Mouse (Mus musculus) kidney, adult 8-10 months (tissue): ENCODE results near the gene Icam5.
"Not testable (repeated sequence)": the region's sequence is repeated elsewhere in the genome, so short reads cannot be mapped to it uniquely, and the experiment has no call there.

Experiments
- DNase-seq, 2 experiments: peaks; one replicate each; pipeline ENCODE4 v3.0.0; 2022

Gene Icam5

DNA sequence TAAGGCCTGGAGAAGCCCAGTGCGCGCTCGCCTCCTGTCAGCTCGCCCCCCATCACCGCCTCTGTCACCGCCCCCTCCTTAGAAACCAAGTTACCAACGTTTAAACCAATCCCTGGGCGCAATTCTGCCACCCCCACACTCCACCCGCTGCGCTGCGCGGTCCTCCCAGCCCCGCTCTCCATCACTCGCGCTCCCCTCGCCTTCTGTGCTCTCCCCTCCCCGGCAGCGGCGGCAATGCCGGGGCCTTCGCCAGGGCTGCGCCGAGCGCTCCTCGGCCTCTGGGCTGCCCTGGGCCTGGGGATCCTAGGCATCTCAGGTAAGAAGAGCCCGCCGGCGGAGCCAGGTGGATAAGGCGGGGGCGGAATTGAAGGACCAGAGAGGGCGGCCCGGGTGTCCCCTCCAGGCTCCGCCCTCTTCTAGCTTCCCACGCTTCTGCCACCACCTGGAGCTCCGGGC lies at the start of gene Icam5:
Icam5 (plus strand) TSS at position 178 of the 456 bp plus-strand sequence.
- DNase-seq, result no peak

- no peak for DNase-seq
Measured at GRCm38 (mm10) chr9:20982171-20982570, 49.7 kb upstream of the Icam5 start.

- no peak for DNase-seq
Measured at GRCm38 (mm10) chr9:20983169-20983568, 48.7 kb upstream of the Icam5 start.

GRCm38 (mm10) chr9:20986952-20987686 lies 44.8 kb upstream of the Icam5 start:
- no peak for DNase-seq

GRCm38 (mm10) chr9:20987953-20988352 lies 43.9 kb upstream of the Icam5 start:
- DNase-seq, result no peak

GRCm38 (mm10) chr9:20990861-20991260 lies 41.0 kb upstream of the Icam5 start:
- DNase-seq, result peak; percentile 65

DNA sequence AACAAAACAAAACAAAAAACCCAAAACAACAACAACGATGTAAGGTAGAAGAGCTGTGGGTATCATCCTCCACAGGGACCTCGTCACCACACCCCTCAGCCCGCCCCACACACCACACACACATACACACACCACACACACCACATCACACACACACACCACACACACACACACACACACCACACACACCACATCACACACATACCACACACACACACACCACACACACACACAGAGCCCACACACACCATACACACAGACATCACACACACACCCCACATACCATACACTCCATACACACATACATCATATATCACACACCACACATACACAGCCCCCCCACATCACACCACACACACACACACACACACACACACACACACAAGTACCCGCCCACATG lies 40.3 kb upstream of the Icam5 start:
- DNase-seq, result no peak

DNA sequence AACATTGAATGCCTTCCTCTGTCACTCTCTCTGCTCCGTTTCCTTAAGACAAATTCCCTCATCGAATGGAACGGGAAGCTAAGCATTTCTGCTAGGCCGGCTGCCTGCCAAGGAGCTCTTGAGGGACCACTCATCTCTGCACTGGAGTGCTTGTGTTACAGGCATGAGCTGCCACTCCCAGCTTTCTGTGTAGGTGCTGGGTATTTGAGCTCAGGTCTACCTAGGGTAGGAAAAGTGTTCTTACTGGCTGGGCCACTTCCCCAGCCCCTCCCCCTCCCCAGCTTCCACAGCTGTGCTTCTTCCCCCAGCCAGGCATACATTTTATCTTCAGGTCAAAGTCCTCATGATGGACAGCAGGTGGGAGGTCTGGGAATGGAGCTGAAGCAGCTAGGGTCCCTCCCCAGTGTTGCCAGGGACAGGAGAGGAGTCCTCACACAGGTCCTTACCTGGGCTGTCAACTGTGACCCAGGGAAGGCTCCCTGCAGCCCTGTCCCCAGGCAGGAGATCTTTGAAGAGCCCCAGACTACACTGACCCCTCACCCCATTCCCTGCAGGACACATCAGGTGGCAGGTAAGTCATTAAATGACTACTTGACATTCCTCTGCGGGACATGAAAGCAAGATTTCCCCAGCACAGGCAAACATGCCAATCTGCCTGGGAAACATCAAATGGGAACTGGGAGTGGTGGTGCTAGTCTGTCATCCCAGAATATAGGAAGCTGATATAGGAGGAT lies 38.5 kb upstream of the Icam5 start:
- no peak for DNase-seq

DNA sequence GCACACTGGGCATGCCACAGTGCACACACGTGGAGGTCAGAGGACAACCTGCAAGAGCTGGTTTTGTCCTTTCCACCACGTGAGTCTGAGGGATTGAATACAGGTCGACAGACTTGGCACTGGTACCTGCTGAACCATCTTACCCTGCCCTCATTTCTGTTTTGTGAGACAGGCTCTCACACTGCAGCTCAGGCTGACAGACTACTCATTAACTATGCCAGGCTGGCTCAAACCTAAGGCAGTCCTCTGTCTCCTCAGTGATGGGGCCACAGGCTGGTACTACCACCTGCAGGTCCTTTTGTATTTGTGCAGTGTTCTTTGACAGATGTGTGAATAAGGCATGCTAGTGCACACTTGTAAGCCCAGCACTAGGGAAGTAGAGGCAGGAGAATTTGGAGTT lies 36.8 kb upstream of the Icam5 start:
- peak; percentile 66 to 81 for DNase-seq

- no peak for DNase-seq
Measured at GRCm38 (mm10) chr9:20997065-20997464, 34.8 kb upstream of the Icam5 start.

DNA sequence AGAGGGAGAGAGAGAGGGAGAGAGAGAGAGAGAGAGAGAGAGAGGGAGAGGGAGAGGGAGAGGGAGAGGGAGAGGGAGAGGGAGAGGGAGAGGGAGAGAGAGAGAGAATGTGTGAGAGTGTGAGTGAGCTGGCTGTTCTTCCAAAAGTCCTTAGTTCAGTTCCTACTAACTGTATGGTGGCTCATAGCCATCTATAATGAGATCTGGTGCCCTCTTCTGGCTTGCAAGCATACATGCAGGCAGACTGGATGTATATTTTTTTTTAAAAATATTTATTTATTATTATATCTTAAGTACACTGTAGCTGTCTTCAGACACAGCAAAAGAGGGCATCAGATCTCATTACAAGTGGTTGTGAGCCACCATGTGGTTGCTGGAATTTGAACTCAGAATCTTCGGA lies 33.5 kb upstream of the Icam5 start:
- DNase-seq, result not testable (repeated sequence)

DNA sequence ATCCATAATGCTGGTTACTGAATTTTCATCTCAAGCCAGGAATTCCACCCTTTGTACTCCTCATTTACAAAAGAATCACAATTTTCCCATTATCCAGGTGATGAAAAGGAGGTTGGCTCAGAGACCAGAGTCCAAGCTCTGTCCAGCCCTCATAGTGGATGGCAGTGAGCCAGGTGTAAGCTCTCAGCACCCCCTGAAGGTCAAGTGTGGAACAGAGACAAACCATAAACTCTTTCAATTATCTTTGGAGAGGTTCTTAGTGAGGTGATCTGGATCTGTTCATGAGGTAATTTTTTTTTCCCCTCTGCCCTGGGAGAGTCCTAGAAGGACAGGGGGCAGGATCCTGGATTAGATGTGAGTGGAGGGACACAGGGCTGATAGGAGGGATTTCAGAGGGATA lies 31.1 kb upstream of the Icam5 start:
- peak; percentile 46 to 67 for DNase-seq

DNA sequence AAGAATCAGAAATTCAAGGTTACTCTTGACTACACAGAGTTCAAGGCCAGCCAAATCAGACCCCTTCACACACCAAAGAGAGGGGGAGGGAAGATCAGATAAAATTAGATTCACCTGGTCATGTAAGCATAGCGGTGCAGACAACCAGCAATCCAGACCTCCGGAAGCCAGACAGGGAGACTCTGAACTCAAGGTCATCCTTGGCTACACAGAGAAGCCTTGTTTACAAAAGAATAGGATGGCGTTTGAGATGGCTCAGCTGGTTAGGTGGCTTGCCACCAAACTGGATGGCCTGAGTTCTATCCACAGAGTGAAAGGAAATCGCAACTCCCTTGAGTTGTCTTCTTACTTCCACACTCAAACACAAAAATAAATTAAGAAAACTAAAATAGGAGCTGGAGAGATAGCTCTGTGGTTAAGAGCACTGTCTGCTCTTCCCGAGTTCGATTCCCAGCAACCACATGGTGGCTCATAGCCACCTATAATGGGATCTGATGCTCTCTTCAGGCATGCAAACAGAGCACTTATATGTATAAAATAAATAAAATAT lies 30.1 kb upstream of the Icam5 start:
- DNase-seq, result no peak

DNA sequence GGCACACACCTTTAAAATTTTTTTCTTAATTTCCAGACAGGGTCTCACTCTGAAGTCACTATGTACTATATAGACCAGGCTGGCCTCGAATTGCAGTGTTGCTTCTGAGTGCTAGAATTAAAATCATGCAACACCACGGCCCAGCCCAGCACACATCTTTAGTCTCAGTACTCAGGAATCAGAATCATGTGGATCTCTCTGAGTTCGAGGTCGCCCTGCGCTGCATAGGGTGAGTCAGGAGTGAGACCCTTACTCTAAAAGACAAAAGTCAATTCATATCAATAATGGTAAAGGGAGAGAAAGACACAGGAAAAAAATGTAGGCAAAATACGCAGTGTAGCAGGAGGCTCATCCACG lies 29.6 kb upstream of the Icam5 start:
- no peak for DNase-seq

DNA sequence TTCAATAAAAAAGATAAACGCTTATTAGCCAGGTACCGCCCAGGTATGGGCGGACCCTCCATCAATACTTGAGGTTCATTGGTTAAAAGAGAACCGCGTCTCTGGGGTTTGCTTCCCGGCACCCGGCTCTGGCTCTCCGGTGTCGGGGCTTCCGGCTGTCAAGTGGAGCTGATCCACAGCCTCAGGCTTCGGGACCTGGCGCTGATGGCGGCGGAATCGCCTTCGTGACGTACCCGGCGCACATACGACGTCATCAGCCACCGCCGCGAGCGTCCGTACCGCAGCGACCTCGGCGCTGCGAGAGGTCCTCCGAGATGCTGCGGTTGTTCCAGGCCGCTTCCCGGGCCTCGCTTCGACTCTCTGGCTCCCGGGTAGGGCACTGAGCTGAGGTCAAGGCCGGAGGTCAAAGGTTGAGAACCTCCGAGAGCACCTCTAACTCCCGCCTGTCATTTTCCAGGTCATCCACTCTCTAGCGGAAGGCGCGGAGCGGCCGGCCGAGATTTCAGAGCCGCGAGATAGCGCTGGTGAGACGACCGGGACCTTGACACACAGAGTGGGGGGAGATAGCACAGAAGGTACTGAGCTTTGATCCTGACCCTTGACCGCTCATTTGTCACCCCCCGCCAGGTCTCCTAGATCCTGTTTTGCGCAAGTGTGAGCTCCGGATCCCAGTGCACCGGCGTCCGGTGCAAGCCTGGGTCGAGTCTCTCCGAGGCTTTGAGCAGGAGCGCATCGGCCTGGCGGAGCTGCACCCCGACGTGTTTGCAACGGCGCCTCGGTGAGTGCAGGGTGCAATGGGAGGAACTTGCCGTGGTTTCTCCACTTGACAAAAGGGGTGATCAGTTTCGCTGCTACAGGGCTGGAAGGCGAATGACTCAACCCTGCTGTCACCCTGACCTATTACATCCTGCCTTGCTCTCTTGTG lies 29.0 kb upstream of the Icam5 start, which contains the start of gene Mrpl4:
Mrpl4 (plus strand) TSS at position 112 of the 925 bp plus-strand sequence.
- DNase-seq, result peak; percentile 73 to 85

DNA sequence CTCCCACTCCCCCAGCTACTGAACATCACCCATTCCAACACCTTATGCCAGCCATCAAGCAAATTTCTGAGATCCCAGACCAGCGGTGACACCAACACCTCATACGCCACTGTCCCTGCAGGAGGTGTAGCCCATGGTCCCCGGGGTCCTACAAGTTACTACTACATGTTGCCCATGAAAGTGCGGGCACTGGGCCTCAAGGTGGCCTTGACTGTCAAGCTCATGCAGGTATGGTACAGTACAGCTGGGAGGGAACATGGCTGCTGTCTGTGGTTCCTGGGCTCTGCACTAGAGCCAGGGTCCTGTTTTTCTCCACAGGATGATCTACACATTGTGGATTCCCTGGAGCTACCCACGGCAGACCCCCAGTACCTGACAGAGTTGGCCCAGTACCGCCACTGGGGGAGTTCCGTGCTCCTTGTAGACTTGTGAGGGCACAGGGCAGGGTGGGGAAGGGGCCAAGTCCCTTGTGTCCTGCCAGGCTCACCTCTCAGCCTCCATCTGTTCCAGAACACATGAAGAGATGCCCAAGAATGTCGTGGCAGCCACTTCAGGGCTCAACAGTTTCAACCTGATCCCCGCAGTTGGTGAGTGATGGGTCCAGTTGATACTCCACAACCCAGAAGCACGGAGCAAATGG lies 24.4 kb upstream of the Icam5 start:
- no peak for DNase-seq

DNA sequence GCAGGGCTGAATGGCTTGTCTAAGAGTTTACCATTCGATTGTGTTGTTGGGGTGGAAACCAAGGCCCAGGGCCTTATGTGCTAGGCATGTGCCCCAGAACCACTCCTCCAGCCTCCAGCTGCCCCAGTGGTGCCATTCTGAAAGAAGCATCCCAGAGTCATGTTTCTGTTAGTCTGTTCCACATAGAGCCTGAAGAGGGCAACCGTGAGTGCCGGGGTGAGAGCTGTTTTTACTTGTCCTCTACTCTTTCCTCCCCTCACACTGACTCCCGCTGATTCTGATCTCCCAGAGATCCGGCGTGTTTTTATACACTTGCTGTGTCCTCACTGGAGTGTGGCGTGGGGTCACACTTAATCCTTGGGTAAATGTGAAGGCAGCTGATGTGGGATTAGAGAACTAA lies 23.9 kb upstream of the Icam5 start:
- DNase-seq, result no peak

GRCm38 (mm10) chr9:21010362-21010761 lies 21.5 kb upstream of the Icam5 start:
- no peak for DNase-seq

DNA sequence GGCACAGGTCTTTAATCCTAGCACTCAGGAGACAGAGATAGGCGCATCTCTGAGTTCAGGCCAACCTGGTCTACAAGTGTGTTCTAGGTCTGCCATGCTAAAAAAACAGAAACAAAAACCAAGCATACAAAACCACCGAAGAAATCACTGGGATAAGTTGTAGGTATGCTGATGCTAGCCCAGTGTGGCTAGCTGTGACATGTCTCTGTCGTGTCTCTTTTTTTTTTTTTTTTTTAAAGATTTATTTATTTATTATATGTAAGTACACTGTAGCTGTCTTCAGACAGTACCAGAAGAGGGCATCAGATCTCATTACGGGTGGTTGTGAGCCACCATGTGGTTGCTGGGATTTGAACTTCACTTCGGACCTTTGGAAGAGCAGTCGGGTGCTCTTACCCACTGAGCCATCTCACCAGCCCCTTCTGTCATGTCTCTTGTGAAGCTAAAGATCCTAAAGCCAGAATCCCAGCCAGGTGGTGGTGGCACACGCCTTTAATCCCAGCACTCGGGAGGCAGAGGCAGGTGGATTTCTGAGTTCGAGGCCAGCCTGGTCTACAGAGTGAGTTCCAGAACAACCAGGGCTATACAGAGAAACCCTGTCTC lies 20.8 kb upstream of the Icam5 start:
- not testable (repeated sequence) for DNase-seq

DNA sequence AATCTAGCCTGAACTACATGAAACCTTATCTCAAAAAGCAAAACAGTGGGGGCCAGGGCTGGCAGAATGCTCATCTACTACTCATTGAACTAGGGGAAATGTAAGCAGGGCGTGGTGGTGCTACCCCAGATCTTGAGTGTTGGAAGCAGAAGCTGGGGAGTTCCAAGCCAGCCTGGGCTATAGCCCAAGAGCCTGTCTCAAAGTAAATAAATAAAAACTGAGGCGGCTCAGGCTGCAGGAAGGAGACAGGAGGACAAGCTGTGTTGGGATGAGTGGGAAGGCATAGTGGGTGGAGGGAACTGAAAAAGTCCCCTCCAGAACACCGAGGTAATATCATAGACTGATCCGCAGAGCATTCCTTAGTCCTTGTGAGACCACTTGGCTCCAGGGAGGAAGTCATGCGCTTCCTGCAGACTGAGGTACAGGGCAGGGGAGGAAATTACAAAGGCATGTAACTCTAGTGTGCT lies 20.0 kb upstream of the Icam5 start:
- DNase-seq, result peak; percentile 43 to 46

DNA sequence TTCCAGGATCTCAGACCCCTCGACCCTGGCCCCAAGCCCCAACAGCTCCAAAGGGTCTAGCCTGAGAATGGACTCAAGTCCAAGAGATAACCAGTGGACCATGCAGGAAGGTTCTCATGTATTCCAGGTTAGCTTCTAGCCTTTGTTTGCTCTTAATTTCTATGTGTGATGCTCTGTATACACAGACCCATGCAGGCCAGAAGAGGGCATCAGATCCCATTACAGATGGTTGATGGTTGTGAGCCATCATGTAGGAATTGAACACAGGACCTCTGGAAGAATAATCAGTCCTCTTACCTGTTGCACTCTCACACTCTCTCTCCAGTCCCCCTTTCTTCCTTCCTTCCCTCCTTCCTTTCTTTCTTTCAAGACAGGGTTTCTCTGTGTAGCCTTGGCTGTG lies 19.5 kb upstream of the Icam5 start:
- no peak for DNase-seq
